Mouse (Mus musculus) heart, embryonic 11.5 days (tissue): Measurements from ENCODE around the gene Slc36a4. TPM values are rescaled to one million over a fixed set of nuclear protein-coding genes. Genes with fewer than 3 reads are reported as not detected.

Source experiments
- polyA plus RNA-seq: library from polyadenylated mRNA; unstranded; fragments of >200 nt; fragmentation: Nextera tagmentation; extraction: Ambion mirVana; gene quantifications from 2 replicates; pipeline ENCODE4 v1.2.1, GENCODE M21; 2014

The Slc36a4 gene
- polyA plus RNA-seq, 1 experiment from 2014 or later = 11.4 TPM

Other genes with a start within 250 kb of the Slc36a4 start
- gene Smco4, start 216.3 kb upstream of the Slc36a4 start, polyA plus RNA-seq = 2.2 and 3.4 TPM in 2 replicates
- gene Deup1, start 81.8 kb upstream of the Slc36a4 start, polyA plus RNA-seq = 0.13 and 0.15 TPM in 2 replicates
- gene Mtnr1b, start 164.8 kb downstream of the Slc36a4 start, polyA plus RNA-seq = not detected in 2 replicates